Mouse (Mus musculus): Measurements from ENCODE around the gene Oas1f. TPM values are rescaled to one million over a fixed set of nuclear protein-coding genes. Genes with fewer than 3 reads are reported as not detected.
"Not testable (repeated sequence)": the region's sequence is repeated elsewhere in the genome, so short reads cannot be mapped to it uniquely, and the experiment has no call there.

The Oas1f gene
- total RNA-seq, 2 experiments from 2014 or later = not detected

DNA sequence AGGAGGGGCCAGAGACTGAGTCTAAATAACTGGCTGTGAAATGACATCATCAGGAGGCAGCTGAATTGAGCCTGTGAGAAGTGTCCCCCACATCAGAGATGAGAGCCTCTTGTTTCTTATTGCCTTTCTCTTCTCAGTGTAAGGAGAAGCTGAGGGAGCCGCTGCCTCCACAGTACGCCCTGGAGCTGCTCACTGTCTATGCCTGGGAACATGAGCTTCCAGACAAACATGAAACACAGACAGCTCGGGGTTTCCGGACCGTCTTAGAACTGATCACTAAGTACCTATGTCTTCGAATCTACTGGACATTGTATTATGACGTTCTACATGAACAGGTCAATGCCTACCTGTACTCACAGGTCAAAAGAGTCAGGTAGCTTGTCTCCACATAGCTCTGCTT is 23.6 kb downstream of the Oas1f start:
- no peak for DNase-seq (ENCODE audit: low spot score in 2 of 2)

- DNase-seq (ENCODE audit: low spot score in 2 of 2) = no peak
Measured at GRCm38 (mm10) chr5:120871469-120871868, 24.3 kb downstream of the Oas1f start.

DNA sequence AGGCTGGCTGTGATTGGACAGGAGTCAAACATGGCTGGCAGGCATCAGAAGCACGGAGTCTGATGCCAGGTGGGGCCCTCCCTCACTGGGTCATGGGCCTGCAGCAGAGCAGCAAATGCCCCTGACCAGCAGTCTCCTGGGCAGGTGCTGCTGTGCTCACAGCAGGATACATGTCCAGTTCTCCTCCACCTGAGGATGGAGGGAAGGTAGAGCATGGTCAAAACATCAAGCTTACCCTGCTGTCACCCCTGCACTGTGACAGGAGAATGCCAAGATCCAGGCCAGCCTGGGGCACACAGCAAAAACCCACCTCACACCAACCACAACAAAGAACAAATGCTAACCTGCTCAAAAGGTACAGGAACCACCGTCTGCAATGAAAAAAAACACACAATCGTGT is 29.7 kb downstream of the Oas1f start:
- not testable (repeated sequence) for DNase-seq (ENCODE audit: low spot score in 2 of 2)

GRCm38 (mm10) chr5:120877407-120877806 is 30.2 kb downstream of the Oas1f start:
- DNase-seq (ENCODE audit: low spot score in 2 of 2) = not testable (repeated sequence)

DNA sequence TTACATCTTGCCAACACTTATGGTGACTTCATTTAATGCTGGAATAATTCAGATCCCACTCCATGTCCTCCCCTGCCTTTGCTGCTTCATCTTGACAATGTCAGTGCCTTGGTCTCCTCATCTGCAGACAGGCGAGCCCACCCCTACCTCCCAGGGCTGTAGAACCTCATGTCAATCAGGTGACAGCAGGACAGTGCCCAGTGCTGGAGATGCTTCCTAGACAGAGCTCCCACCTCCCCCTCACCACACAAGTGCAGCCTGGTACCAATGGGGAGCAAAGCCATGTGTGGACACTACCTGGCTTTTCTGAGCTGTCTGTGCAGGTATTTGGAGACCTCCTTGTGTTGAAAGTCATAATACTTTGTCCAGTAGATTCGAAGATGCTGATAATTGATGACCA is 31.6 kb downstream of the Oas1f start:
- DNase-seq (ENCODE audit: low spot score in 2 of 2) = not testable (repeated sequence)

GRCm38 (mm10) chr5:120881681-120882080 is 34.5 kb downstream of the Oas1f start:
- not testable (repeated sequence) for DNase-seq (ENCODE audit: low spot score in 2 of 2)

DNA sequence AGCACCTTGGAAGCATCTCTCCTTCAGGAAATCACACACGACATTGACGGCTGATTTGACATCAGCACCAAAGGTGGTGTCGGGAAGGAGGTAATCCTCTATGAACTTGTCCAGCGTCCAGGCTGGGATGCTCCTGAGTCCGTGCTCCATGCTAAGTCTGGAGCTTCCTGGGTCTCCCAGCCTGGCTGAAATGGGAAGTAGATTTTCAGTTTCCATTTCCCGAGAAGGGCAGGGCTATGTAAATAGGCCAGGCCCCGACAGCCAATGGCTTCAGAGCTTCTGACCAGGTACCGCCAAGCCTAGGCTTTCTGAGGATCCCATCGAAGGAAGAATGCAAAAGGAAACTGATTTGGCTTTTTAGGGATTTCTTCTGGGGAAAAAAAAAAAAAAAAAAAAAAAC is 40.2 kb downstream of the Oas1f start, which contains the start of gene Oas1g:
Oas1g (minus strand) TSS at position 201 of the 400 bp plus-strand sequence.
- DNase-seq (ENCODE audit: low spot score in 2 of 2) = not testable (repeated sequence)

GRCm38 (mm10) chr5:120887831-120888230 is 40.7 kb downstream of the Oas1f start:
- DNase-seq (ENCODE audit: low spot score in 2 of 2) = no peak

DNA sequence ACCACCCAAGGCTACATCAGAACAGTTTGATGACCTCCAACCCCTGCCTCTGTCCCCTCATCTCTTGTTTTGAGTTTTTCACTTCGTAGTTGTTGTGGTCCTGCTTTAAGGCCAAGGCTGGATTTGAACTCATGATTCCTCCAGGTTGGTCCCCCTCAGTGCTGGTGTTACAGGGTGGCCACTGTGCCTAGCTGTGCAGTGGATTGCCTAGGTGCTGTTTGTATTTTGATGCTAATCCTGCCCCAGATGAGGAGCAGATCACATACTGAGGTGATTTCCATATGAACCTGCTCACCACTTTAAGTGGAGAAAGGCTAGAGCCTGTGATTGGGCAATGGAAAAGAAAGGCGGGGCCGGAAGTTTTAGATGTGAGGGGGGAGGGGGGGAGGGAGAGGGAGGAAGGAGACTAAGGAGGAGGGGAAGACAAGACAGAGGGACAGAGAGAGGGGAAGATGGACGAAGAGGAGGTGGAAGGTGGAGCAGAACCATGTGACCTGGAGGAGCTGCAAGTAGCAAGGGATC is 41.2 kb downstream of the Oas1f start:
- not testable (repeated sequence) for DNase-seq (ENCODE audit: low spot score in 2 of 2)

DNA sequence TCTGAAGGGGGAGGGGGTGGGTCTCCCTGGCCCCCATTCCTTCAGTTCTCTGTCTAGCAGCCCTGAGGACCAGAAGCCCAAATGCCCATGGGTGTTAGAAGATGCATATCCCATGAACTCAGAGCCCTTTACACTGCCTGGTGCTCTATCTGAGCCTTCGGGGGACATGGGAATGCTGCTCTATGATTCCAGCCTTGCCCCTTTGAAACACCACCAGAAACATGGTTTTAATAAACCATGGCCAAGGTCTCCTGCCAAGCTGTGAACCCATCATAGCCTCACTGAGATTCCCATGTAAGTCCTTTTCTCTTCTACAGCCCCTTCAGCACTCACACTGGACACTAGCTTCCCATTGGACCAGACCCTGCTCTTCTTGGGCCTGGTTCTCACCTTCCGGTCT is 42.9 kb downstream of the Oas1f start:
- no peak for DNase-seq (ENCODE audit: low spot score in 2 of 2)

GRCm38 (mm10) chr5:120890991-120891390 is 43.8 kb downstream of the Oas1f start:
- DNase-seq (ENCODE audit: low spot score in 2 of 2) = no peak

- not testable (repeated sequence) for DNase-seq (ENCODE audit: low spot score in 2 of 2)
Measured at GRCm38 (mm10) chr5:120891566-120892242, 44.5 kb downstream of the Oas1f start.

DNA sequence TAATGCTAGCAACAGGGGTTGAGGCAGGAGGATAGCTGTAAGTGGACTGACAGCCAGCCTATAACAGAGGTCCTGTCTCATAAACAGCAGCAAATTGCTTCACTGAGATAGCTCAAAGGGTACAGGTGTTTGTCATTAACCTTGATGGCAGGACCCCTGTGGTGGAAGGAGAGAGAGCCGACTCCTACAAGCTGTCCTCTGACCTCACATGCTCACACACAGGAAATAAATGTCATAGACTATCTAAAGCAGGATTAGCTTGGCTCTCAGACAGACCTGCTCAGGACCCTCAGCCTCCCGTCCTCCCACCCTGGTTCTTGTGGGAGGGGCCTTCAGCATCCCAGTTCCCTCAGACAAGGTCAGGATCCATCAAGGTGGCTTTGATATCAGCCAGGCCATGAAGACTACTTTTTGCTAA is 45.1 kb downstream of the Oas1f start:
- no peak for DNase-seq (ENCODE audit: low spot score in 2 of 2)

DNA sequence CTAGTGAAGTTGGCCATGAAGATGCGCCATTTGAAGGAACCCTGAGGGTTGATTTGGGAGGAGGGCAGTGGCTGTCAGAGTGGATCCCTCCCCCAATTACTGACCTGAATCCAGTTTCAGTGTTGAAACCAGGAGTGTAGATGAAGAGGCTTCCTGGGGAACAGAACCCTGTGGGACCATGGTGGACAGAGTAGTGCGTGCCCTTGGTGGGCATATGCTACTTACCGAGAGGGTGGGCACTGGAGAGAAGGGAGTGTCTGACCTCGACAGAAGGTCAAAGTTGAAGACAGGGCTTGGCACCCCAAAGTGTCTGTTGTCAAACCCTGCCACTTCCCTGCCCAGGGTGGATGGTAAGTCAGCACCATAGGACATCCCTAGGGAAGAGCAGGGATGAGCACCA is 46.7 kb downstream of the Oas1f start:
- not testable (repeated sequence) for DNase-seq (ENCODE audit: low spot score in 2 of 2)

GRCm38 (mm10) chr5:120894692-120895091 is 47.5 kb downstream of the Oas1f start:
- DNase-seq (ENCODE audit: low spot score in 2 of 2) = not testable (repeated sequence)

DNA sequence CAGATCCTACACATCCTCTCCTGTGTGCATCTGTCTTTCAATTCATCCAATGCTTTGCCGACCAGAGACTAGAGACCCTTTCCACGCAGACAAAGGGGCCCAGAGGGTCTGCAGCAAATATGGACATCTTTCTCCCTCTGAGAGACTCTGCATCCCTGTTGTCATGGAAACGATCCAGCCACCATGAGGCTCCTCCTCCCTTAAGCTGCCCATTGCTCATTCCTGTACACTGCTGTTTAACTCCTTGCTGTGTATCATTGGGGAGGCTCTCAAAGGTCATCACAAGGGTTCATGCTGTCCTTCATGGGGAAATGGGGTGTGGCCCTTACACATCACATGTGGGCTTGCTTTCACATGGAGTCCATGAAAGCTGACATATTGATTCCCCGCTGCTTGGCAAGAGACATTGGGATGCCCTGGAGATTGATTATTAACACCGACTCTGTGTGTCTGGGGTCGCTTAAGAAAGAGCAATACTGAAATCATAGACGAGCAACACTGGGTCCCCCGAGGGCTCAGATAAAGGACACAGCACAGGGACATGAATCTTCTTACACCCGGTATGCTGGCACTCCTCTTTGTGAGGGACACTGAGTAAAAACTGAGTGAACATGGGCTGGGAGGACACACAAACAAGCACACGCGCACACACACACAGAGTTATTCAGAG is 48.2 kb downstream of the Oas1f start:
- no peak for DNase-seq (ENCODE audit: low spot score in 2 of 2)

DNA sequence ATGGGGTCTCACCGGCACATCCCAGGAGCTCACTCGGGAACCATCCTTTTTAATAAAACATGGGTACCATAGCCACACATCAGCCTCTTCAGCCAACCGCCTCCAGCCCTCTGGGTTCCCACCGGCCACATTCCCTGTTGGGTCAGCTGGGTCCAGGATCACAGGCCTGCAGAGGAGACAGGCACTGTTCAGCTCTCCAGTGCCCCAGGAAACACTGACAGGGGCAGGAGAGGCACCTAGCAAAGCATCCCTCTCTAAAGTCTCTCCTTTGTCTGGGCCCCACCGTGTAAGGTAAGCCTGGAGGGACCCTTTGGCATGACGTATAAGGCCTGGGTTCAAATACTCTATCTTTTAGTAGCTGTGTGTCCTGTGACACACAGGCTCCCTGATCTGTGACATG is 51.1 kb downstream of the Oas1f start:
- DNase-seq (ENCODE audit: low spot score in 2 of 2) = no peak

DNA sequence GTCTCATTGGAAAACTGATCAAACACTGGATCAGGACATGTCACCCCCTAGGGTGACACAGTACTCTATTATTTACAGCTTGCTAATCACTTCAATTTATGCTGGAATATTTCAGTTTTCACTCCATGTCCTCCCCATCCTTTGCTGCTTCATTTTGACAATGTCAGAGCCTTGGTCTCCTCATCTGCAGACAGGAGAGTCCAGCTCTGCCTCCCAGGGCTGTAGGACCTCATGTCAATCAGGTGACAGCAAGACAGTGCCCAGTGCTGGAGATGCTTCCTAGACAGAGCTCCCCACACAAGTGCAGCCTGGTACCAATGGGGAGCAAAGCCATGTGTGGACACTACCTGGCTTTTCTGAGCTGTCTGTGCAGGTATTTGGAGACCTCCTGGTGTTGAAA is 51.6 kb downstream of the Oas1f start:
- no peak for DNase-seq (ENCODE audit: low spot score in 2 of 2)

- no peak for DNase-seq (ENCODE audit: low spot score in 2 of 2)
Measured at GRCm38 (mm10) chr5:120900666-120901065, 53.5 kb downstream of the Oas1f start.

DNA sequence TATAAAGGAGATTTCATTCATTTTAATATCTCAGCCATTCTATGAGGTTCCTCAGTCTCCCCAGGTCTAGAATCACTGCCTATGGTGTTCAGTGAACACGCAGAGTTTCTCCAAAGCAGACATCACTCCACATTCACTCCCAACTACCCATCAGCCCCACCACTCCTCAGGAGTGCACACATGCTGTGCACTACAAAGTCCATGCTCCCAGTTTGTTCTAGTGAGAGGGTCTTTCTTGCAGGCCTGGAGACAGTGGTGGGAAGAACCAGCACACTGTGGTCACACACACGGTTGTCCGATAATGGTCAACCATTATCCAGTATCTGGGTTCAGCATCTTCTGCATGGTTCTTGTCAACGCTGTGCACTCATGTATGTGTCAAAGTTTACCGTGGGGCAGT is 54.9 kb downstream of the Oas1f start:
- DNase-seq (ENCODE audit: low spot score in 2 of 2) = no peak

GRCm38 (mm10) chr5:120906791-120907733 is 59.9 kb downstream of the Oas1f start, which contains the start of gene Oas1a:
TSS of gene Oas1a (minus strand) at chr5:120907521.
- not testable (repeated sequence) for DNase-seq (ENCODE audit: low spot score in 2 of 2)
